20 mouse cellular contexts compared by ENCODE assay signal in genomic region chr14:50975001-50975400, GRCm38 (mm10). TPM values are rescaled to one million over a fixed set of nuclear protein-coding genes. Genes with fewer than 3 reads are reported as not detected.
"Had no signal": no experiment of that assay in that cellular context is flagged by ENCODE, and none has a peak within 500 bp of the region (broad histone marks: within the 10 kb centered on the region; RNA-seq: fewer than 3 reads in every experiment).

No protein-coding gene starts in this region.

- ATAC-seq: liver, embryonic 12.5 days; liver, postnatal 0 days; lung, postnatal 0 days; midbrain, embryonic 13.5 days; midbrain, embryonic 15.5 days; midbrain, embryonic 16.5 days had no signal

- DNase-seq: left cerebral cortex, postnatal 4 days; liver; liver, embryonic 13.5 days; liver, postnatal 0 days; lung, adult 18-20 months; lung, adult 2 months; lung, embryonic 14.5 days; lung, postnatal 14 days; lung, postnatal 36 days; lung, postnatal 4 days; midbrain, embryonic 14.5 days had no signal

RNA-seq across cellular contexts. Expression of gene Rnase10, which starts 32.5 kb away (rescaled TPM):
- total RNA-seq: left cerebral cortex, adult 2 months; megakaryocyte, adult 5-6 weeks; midbrain, postnatal 0 days; monocyte, adult 5-6 weeks had no signal
